ENCODE assay signal across 17 mouse cellular contexts in genomic region chr8:12804909-12805308, GRCm38 (mm10). TPM values are rescaled to one million over a fixed set of nuclear protein-coding genes. Genes with fewer than 3 reads are reported as not detected.
A peak's percentile ranks its signal among the peaks of the same experiment; 100 is the strongest.
DNase-seq lines count a peak whose midpoint lies in the region; ATAC-seq and TF ChIP-seq lines count a peak whose summit lies in the region.
"Had no signal": no experiment of that assay in that cellular context is flagged by ENCODE, and none has a peak within 500 bp of the region (broad histone marks: within the 10 kb centered on the region; RNA-seq: fewer than 3 reads in every experiment).

No protein-coding gene starts in this region.

- no peak for TF ChIP-seq CTCF in liver, adult 2 months (IDR thresholded peaks at IDR 0.05; ENCODE audit: low read depth, low read length)
- no peak for TF ChIP-seq CTCF in kidney, adult 2 months (conservative IDR thresholded peaks at IDR 0.05; ENCODE audit: insufficient read depth, insufficient read length, low read depth, low read length)

- TF ChIP-seq POLR2A in liver, adult 2 months (IDR thresholded peaks at IDR 0.05; ENCODE audit: extremely low read depth, insufficient read depth, low read length), result no peak
- TF ChIP-seq POLR2A in kidney, adult 2 months (IDR thresholded peaks at IDR 0.05; ENCODE audit: low read depth, low read length), result no peak

- DNase-seq in liver, adult 2 months (ENCODE audit: extremely low read depth, low read depth, low spot score), result peak; percentile 87
- peak; percentile 69 for DNase-seq in kidney, adult 2 months
- DNase-seq in kidney, postnatal 25 days, result peak; percentile 28 to 61
- DNase-seq in urinary bladder, postnatal 10 days (ENCODE audit: low spot score), result no peak
- no peak for DNase-seq in left cerebral cortex, adult 8-10 months (ENCODE audit: low spot score in 2 of 2)
- DNase-seq: cerebellum, postnatal 25 days; heart, postnatal 36 days; lung, adult 18-20 months; midbrain, embryonic 14.5 days; right cerebral cortex, adult 18-20 months; thymus, postnatal 4 days had no signal

- WGBS in liver, adult 2 months, result 34% methylated on average over 5 of the region's 5 CpGs
- 72% methylated on average over 5 of the region's 5 CpGs for WGBS in liver, embryonic 12.5 days (ENCODE audit: insufficient replicate concordance)
- WGBS in intestine, embryonic 15.5 days, result 49% methylated on average over 5 of the region's 5 CpGs
- 49% methylated on average over 5 of the region's 5 CpGs for WGBS in kidney, adult 2 months

- H3K4me2 ChIP-seq in liver, embryonic 12.5 days, result no peak overlapping the region
- no peak overlapping the region for H3K4me2 ChIP-seq in intestine, embryonic 15.5 days (replicated peaks)
- H3K4me2 ChIP-seq: heart, embryonic 13.5 days; limb, embryonic 15.5 days had no signal

- H3K4me1 ChIP-seq in liver, adult 2 months (ENCODE audit: control insufficient read depth, insufficient read depth, low read length), result peaks cover 12% of the 10 kb centered on the region
- 0 out of 2 replicates have a peak, but pooled peaks cover 4% of the 10 kb centered on the region for H3K4me1 ChIP-seq in liver, embryonic 12.5 days
- H3K4me1 ChIP-seq in intestine, embryonic 15.5 days (replicated peaks), result peaks cover 29% of the 10 kb centered on the region
- peaks cover 22% of the 10 kb centered on the region for H3K4me1 ChIP-seq in kidney, adult 2 months (ENCODE audit: control insufficient read depth, insufficient read depth, low read length)

- no peaks in the 10 kb centered on the region for H3K79me2 ChIP-seq in liver, adult 2 months (ENCODE audit: control insufficient read depth, insufficient read depth, low read length)

- H3K27me3 ChIP-seq in liver, adult 2 months (ENCODE audit: control insufficient read depth, insufficient read depth, low read length), result no peaks in the 10 kb centered on the region
- H3K27me3 ChIP-seq in liver, embryonic 12.5 days (replicated peaks), result peaks cover 8% of the 10 kb centered on the region; the same call in 1 of the 2 replicates
- no peaks in the 10 kb centered on the region for H3K27me3 ChIP-seq in intestine, embryonic 15.5 days (replicated peaks)
- no peaks in the 10 kb centered on the region for H3K27me3 ChIP-seq in kidney, adult 2 months (replicated peaks; ENCODE audit: control insufficient read depth, insufficient read depth, low read length)
- H3K27me3 ChIP-seq: heart, embryonic 13.5 days; limb, embryonic 15.5 days had no signal

- no peak overlapping the region for H3K9ac ChIP-seq in liver, adult 2 months (ENCODE audit: low read depth, low read length)
- H3K9ac ChIP-seq in liver, embryonic 12.5 days, result no peak overlapping the region
- no peak overlapping the region for H3K9ac ChIP-seq in intestine, embryonic 15.5 days
- H3K9ac ChIP-seq: heart, embryonic 13.5 days; limb, embryonic 15.5 days had no signal

- no peak overlapping the region for H3K4me3 ChIP-seq in liver, adult 2 months (ENCODE audit: insufficient read depth, low read depth, low read length)
- H3K4me3 ChIP-seq in liver, embryonic 12.5 days, result no peak overlapping the region
- H3K4me3 ChIP-seq in intestine, embryonic 15.5 days (replicated peaks), result no peak overlapping the region
- H3K4me3 ChIP-seq in kidney, adult 2 months (ENCODE audit: insufficient read depth, low read depth, low read length), result no peak overlapping the region
- H3K4me3 ChIP-seq: heart, embryonic 13.5 days; limb, embryonic 15.5 days had no signal

- no peaks in the 10 kb centered on the region for H3K36me3 ChIP-seq in liver, adult 2 months (ENCODE audit: control insufficient read depth, insufficient read depth, low read length)
- no peaks in the 10 kb centered on the region for H3K36me3 ChIP-seq in liver, embryonic 12.5 days
- H3K36me3 ChIP-seq in intestine, embryonic 15.5 days, result no peaks in the 10 kb centered on the region
- no peaks in the 10 kb centered on the region for H3K36me3 ChIP-seq in kidney, adult 2 months (ENCODE audit: control insufficient read depth, insufficient read depth, low read length)

- H3K27ac ChIP-seq in liver, adult 2 months (replicated peaks; ENCODE audit: insufficient read depth, low read depth, low read length), result no peak overlapping the region
- H3K27ac ChIP-seq in liver, embryonic 12.5 days, result no peak overlapping the region
- peak overlapping the region; percentile 63 for H3K27ac ChIP-seq in intestine, embryonic 15.5 days
- no peak overlapping the region for H3K27ac ChIP-seq in kidney, adult 2 months (ENCODE audit: insufficient read depth, low read depth, low read length)
- H3K27ac ChIP-seq: heart, embryonic 13.5 days; limb, embryonic 15.5 days had no signal

- no peaks in the 10 kb centered on the region for H3K9me3 ChIP-seq in liver, embryonic 12.5 days (replicated peaks)
- no peaks in the 10 kb centered on the region for H3K9me3 ChIP-seq in intestine, embryonic 15.5 days
- H3K9me3 ChIP-seq: heart, embryonic 13.5 days; limb, embryonic 15.5 days had no signal

- no peak for ATAC-seq in liver, embryonic 12.5 days
- ATAC-seq in intestine, embryonic 15.5 days, result peak; percentile 74
- ATAC-seq: forebrain, embryonic 14.5 days; inflammation-experienced regulatory T-cells, adult 6 months had no signal

RNA-seq across cellular contexts. Expression of gene Atp11a, which starts 48.1 kb away (rescaled TPM):
- total RNA-seq in liver, adult 2 months (2014; rRNA removed), result 4.8 and 6.8 TPM in 2 replicates
- 6.6 and 6.9 TPM in 2 replicates for polyA plus RNA-seq in liver, adult 2 months (2012; rRNA removed)
- 2.2 and 2.7 TPM in 2 replicates for polyA plus RNA-seq in liver, embryonic 12.5 days (2016; fragmentation: Nextera tagmentation; extraction: Ambion mirVana)
- 15.9 and 18.6 TPM in 2 replicates for polyA plus RNA-seq in intestine, embryonic 15.5 days (2015; fragmentation: Nextera tagmentation; extraction: Ambion mirVana)
- 176 and 271 TPM in 2 replicates for polyA plus RNA-seq in kidney, adult 2 months (2012; rRNA removed)
- 10 to 100 TPM; 52.3 to 65.7 (median 61.4) TPM for total RNA-seq in left cerebral cortex, adult 8-10 months (2022)

Comparison
In these comparisons a context has a peak if more than half of its experiments do, and no peak if none do; other contexts are left out.
1. DNase-seq: peak in liver, adult 2 months (single experiment), kidney, adult 2 months (single experiment) and kidney, postnatal 25 days (2 of 2); none in urinary bladder, postnatal 10 days (single experiment) and left cerebral cortex, adult 8-10 months (0 of 2).